Mouse (Mus musculus): ENCODE data around the gene Slc1a4. TPM values are rescaled to one million over a fixed set of nuclear protein-coding genes. Genes with fewer than 3 reads are reported as not detected.

Slc1a4 gene
- polyA plus RNA-seq, 1 experiment from 2014 or later, result 46.7 TPM

DNA sequence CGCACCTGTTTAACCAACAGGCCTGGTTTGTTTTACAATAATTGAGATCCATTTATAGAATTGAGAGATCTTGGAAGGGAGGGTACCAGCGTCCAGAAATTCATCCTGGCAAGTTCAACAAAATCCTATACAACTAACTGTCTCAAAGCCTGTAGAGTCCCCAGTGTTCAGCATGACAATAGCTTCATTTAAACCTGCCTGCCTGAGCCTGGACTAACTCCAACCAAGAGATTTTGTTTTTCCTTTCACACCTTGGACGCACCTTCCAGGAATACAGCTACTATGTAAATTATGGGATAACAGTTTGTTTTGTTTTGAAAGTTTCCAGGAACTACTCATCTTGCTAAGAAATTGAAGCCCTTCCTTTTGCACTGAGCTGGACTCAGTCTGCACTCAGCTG is 11.9 kb downstream of the Slc1a4 start:
- Histone ChIP-seq H3K4me2 (replicated peaks) (no peak overlapping the region), H3K9me3 (no peaks in the 10 kb centered on the region), H3K27me3 (no peaks in the 10 kb centered on the region), H3K4me3 (no peak overlapping the region), H3K27ac (replicated peaks) (no peak overlapping the region), H3K4me1 (peaks cover 7% of the 10 kb centered on the region; the same call in 1 of the 2 replicates), H3K9ac (replicated peaks) (no peak overlapping the region), H3K36me3 (no peaks in the 10 kb centered on the region)
- no peak for ATAC-seq (replicated peaks)
- 49% methylated on average over 3 of the region's 3 CpGs for WGBS

DNA sequence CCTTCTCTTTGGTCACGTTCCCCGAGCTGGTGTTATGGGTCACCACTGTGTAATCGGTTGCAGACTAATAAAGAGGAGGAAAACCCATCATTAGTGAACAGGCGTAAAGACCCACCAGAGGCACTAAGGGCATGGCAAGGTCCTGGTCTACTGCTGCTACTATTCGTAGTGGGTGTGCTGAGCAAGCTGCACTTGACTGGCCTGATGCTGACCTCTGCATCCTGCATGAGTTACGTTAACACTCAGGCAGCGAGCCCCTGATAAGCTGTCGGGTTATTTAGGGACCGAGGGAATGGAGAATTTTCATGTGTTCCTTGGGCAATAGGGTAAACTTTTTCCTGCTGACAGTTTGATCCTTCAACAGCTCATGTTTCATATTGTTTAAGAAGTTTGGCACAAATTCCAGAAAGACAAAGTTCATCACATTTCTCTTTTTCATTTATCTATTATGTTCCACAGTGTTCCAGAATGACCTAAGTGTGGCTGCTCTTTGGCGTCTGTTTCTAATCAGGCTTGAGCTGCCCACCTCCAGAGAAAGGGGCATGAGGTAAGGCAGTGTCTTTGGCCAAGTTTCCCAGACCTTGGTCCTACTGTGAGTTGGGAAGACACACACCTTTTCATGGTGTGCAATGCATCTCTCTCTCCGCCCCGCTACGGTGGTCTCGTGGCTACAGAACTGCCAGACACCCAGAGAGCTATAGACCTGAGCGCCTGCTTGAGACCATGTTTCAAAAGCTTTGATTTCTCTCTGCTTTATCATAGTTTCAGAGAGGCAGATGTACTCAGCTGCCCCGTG is 13.7 kb downstream of the Slc1a4 start:
- Histone ChIP-seq H3K9me3 (no peaks in the 10 kb centered on the region), H3K4me3 (no peak overlapping the region), H3K27me3 (no peaks in the 10 kb centered on the region), H3K4me2 (replicated peaks) (no peak overlapping the region), H3K4me1 (peaks cover 7% of the 10 kb centered on the region; the same call in 1 of the 2 replicates), H3K36me3 (no peaks in the 10 kb centered on the region), H3K9ac (replicated peaks) (no peak overlapping the region), H3K27ac (replicated peaks) (no peak overlapping the region)
- ATAC-seq (replicated peaks), result no peak
- WGBS, result 89% methylated on average over 16 of the region's 16 CpGs

DNA sequence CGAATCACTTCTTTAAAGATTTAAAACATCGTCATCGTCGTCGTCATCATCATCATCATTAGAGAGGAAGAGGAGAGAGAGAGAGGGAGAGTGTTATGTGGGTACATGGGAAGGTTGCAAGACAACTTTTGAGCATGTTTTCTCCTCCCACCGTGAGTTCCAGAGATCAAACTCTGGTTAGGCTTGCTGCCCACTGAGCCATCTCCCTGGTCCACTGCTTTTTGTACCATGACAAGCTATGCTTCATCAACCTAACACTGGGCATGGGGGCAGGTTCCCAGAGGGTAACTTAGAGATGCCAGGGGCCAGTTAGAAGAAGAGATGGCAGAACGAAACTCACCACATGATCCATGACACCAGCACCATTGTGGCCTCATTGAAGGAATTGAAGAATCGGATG is 18.9 kb downstream of the Slc1a4 start:
- peaks cover 12% of the 10 kb centered on the region for H3K36me3 ChIP-seq

DNA sequence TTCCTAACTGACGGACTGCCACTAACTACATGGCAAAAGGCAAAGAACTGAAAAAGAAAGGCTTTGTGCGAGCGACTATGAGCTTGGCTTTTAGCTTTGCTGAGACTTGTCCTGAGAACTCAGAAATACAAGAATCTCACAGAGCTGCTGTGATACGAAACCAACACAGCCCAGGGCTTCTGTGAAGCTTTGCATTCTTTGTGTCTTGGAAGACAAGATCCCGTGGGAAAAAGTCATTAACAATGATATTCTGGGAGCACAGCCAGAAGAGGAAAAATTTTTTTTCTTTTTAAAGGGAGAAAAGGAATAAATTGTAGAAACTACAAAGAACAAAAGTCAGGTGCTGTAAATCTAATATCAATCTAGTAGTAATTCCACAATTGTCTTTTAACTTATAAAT is 23.5 kb downstream of the Slc1a4 start:
- H3K4me3 ChIP-seq, result no peak overlapping the region
- no peak overlapping the region for H3K4me2 ChIP-seq (replicated peaks)
- WGBS, result 46% methylated on average over 5 of the region's 5 CpGs
- H3K27ac ChIP-seq (replicated peaks), result no peak overlapping the region
- peaks cover 50% of the 10 kb centered on the region for H3K36me3 ChIP-seq
- no peak for ATAC-seq (replicated peaks)
- H3K9ac ChIP-seq (replicated peaks), result no peak overlapping the region
- no peaks in the 10 kb centered on the region; the same call in 1 of the 2 replicates for H3K4me1 ChIP-seq
- H3K9me3 ChIP-seq, result no peaks in the 10 kb centered on the region
- no peaks in the 10 kb centered on the region for H3K27me3 ChIP-seq

More for the DNA sequence above, 18.9 kb downstream of the Slc1a4 start:
- no peak for ATAC-seq (replicated peaks)
- Histone ChIP-seq H3K9me3 (no peaks in the 10 kb centered on the region), H3K27me3 (no peaks in the 10 kb centered on the region), H3K4me2 (replicated peaks) (no peak overlapping the region), H3K4me3 (no peak overlapping the region), H3K27ac (replicated peaks) (no peak overlapping the region), H3K4me1 (no peaks in the 10 kb centered on the region; the same call in 1 of the 2 replicates), H3K9ac (replicated peaks) (no peak overlapping the region)
- WGBS, result 95% methylated on average over 8 of the region's 8 CpGs

DNA sequence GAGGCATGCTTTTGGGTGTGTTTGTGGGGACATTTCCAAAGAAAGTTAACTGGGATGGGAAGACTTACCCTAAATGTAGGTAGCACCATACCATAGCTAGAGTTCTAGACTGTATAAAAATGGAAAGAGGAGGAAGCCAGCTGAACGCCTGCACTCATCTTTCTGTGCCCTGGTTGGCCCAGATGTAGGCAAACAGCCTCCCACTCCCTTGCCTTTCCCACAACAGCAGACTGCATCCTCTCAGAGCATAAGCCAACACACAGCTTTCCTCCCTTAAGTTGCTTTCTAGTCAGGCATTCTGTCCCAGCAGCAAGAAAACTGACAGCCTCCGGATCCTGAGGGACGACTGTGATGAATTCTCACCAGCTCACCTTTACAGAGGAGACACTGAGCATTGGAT is 25.1 kb downstream of the Slc1a4 start:
- no peaks in the 10 kb centered on the region; the same call in 1 of the 2 replicates for H3K4me1 ChIP-seq
- H3K4me3 ChIP-seq, result no peak overlapping the region
- WGBS, result 94% methylated on average over 3 of the region's 3 CpGs
- no peak overlapping the region for H3K27ac ChIP-seq (replicated peaks)
- ATAC-seq (replicated peaks), result no peak
- H3K9ac ChIP-seq (replicated peaks), result no peak overlapping the region
- H3K4me2 ChIP-seq (replicated peaks), result no peak overlapping the region
- H3K27me3 ChIP-seq, result no peaks in the 10 kb centered on the region
- no peaks in the 10 kb centered on the region for H3K9me3 ChIP-seq
- peaks cover 60% of the 10 kb centered on the region for H3K36me3 ChIP-seq

DNA sequence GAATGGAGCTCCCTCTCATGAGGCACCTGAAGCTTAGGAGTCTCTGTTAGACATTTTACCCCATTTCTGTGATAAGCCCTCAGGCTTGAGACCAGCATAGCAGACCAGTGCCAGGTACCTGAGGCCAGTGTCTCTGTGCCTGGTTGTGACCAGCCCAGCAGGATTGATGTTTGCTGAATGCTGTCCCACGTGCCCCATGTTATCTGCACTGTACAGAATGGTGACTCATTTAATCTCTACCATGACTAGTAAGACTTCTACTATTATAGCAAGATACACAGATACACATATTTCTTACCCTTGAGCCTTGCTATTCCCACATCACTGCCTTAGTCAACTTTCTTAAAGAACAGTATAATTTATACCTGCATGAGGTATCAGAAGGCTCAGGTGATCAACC is 26.9 kb downstream of the Slc1a4 start:
- H3K27ac ChIP-seq (replicated peaks), result no peak overlapping the region
- ATAC-seq (replicated peaks), result no peak
- peaks cover 50% of the 10 kb centered on the region for H3K36me3 ChIP-seq
- 78% methylated on average over 1 of the region's 1 CpGs for WGBS
- H3K4me3 ChIP-seq, result no peak overlapping the region
- no peaks in the 10 kb centered on the region; the same call in 1 of the 2 replicates for H3K4me1 ChIP-seq
- H3K9me3 ChIP-seq, result no peaks in the 10 kb centered on the region
- H3K4me2 ChIP-seq (replicated peaks), result no peak overlapping the region
- H3K27me3 ChIP-seq, result no peaks in the 10 kb centered on the region
- no peak overlapping the region for H3K9ac ChIP-seq (replicated peaks)

DNA sequence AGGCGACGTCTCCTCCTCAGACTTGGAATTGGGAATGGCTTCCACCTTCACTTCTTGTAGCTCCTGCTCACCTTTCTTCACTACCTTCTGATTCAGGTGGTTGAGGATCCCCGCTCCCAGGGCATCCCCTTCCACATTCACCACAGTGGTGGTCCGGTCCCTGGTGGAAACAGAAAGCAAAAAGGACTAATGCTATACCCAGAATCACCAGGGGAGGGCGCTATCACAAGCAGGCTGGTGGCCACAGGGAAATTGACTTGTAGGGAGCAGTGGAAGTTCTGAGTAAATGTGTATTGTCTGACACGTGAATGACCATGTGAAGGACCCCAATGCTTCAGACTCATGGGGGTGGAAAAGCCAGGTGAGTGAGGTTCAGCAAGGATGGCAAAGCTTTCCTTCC is 28.2 kb downstream of the Slc1a4 start:
- 72% methylated on average over 6 of the region's 6 CpGs for WGBS
- no peak for ATAC-seq (replicated peaks)

DNA sequence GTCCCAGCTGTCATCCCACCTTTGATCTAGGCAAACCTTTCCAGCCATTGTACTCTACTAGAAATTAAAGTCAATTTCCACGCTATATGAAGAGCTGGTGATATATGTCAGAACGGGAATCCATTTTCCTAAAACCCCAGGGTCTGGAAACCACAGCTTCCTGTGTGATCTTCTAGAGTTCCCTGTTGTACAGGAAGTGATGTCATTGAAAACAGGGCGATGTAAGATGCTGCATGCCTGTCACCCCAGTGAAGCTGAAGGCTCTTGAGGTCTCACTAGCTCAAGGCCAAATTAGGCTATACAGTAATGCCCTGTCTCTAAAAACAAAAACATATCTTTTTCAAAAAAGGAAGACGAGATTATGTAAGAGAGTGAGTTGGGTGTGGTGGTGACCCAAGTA is 31.2 kb downstream of the Slc1a4 start:
- H3K9ac ChIP-seq (replicated peaks), result no peak overlapping the region
- H3K27ac ChIP-seq (replicated peaks), result no peak overlapping the region
- no peaks in the 10 kb centered on the region for H3K9me3 ChIP-seq
- WGBS, result 91% methylated on average over 4 of the region's 4 CpGs
- no peak for ATAC-seq (replicated peaks)
- H3K4me1 ChIP-seq, result no peaks in the 10 kb centered on the region
- peaks cover 30% of the 10 kb centered on the region for H3K36me3 ChIP-seq
- no peaks in the 10 kb centered on the region for H3K27me3 ChIP-seq
- no peak overlapping the region for H3K4me2 ChIP-seq (replicated peaks)
- H3K4me3 ChIP-seq, result no peak overlapping the region

More for the DNA sequence above, 28.2 kb downstream of the Slc1a4 start:
- no peaks in the 10 kb centered on the region for H3K27me3 ChIP-seq
- no peak overlapping the region for H3K4me3 ChIP-seq
- peaks cover 50% of the 10 kb centered on the region for H3K36me3 ChIP-seq
- H3K4me1 ChIP-seq, result no peaks in the 10 kb centered on the region
- H3K4me2 ChIP-seq (replicated peaks), result no peak overlapping the region
- H3K27ac ChIP-seq (replicated peaks), result no peak overlapping the region
- H3K9me3 ChIP-seq, result no peaks in the 10 kb centered on the region
- no peak overlapping the region for H3K9ac ChIP-seq (replicated peaks)

DNA sequence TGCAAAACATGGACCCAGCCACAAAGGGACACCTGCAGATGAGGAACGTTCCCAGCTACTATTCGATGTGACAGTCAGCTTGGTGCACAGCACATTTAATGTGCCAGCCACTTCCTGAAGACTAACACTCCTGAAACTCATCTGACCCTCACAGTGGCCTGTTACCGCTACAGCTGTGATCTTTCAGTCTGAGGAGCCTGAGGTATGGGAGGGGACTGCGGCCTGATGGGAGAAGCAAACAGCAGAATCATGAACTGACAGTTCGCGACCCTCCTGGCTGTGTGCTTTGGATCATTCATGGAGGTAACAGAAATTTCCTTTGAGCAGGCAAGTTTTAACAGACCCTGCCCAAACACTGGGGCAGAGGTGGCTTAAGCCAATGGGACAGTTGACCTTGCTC is 31.7 kb downstream of the Slc1a4 start:
- no peaks in the 10 kb centered on the region for H3K9me3 ChIP-seq
- no peaks in the 10 kb centered on the region for H3K27me3 ChIP-seq
- no peaks in the 10 kb centered on the region for H3K4me1 ChIP-seq
- H3K27ac ChIP-seq (replicated peaks), result no peak overlapping the region
- H3K36me3 ChIP-seq, result peaks cover 26% of the 10 kb centered on the region
- 89% methylated on average over 6 of the region's 6 CpGs for WGBS
- H3K4me3 ChIP-seq, result no peak overlapping the region
- H3K9ac ChIP-seq (replicated peaks), result no peak overlapping the region
- H3K4me2 ChIP-seq (replicated peaks), result no peak overlapping the region
- ATAC-seq (replicated peaks), result no peak

DNA sequence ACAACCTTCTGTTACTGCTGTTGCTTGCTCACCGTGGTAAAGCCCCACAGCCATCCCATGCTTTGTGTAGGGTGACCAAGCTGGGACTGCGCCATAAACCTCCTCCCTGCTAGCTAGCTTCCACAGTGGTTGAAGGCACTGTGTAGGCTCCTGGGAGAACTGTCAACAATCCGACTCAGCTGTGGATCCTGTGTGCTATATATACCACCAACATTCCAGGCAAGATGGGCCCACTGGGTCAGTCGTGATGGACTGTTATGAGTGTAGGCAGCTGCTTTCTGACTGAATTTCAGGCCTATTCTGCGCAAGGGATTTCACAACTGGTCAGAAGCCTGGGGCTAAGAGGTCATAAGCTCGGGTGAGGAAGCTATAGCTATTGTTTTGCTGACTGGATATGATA is 32.6 kb downstream of the Slc1a4 start:
- Histone ChIP-seq H3K9ac (replicated peaks) (no peak overlapping the region), H3K9me3 (no peaks in the 10 kb centered on the region), H3K36me3 (peaks cover 19% of the 10 kb centered on the region), H3K4me2 (replicated peaks) (no peak overlapping the region), H3K4me3 (no peak overlapping the region), H3K27ac (replicated peaks) (no peak overlapping the region), H3K27me3 (no peaks in the 10 kb centered on the region), H3K4me1 (no peaks in the 10 kb centered on the region)
- no peak for ATAC-seq (replicated peaks)
- 88% methylated on average over 6 of the region's 6 CpGs for WGBS

DNA sequence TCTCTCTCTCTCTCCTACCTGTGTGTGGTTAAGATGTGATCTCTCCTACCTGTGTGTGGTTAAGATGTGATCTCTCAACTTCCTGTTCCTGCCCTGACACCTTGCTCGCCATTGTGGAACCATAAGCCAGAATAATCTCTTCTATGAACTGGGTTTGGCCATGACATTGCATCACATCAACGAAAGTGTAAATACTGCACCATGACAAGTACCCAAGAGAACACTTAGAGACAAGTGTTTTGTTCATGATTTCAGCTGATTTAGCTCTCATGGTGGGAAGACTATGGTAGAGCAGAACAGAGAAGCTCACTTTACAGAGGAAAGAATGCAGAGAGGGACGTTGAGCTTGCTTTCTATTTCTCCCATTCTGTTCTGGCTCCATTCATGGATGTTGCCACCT is 48.0 kb downstream of the Slc1a4 start:
- WGBS, result 87% methylated on average over 3 of the region's 3 CpGs
- Histone ChIP-seq H3K27ac (replicated peaks) (no peak overlapping the region), H3K4me3 (no peak overlapping the region), H3K9me3 (no peaks in the 10 kb centered on the region), H3K9ac (replicated peaks) (no peak overlapping the region), H3K4me1 (no peaks in the 10 kb centered on the region), H3K4me2 (replicated peaks) (no peak overlapping the region), H3K36me3 (no peaks in the 10 kb centered on the region), H3K27me3 (no peaks in the 10 kb centered on the region)
- no peak for ATAC-seq (replicated peaks)

DNA sequence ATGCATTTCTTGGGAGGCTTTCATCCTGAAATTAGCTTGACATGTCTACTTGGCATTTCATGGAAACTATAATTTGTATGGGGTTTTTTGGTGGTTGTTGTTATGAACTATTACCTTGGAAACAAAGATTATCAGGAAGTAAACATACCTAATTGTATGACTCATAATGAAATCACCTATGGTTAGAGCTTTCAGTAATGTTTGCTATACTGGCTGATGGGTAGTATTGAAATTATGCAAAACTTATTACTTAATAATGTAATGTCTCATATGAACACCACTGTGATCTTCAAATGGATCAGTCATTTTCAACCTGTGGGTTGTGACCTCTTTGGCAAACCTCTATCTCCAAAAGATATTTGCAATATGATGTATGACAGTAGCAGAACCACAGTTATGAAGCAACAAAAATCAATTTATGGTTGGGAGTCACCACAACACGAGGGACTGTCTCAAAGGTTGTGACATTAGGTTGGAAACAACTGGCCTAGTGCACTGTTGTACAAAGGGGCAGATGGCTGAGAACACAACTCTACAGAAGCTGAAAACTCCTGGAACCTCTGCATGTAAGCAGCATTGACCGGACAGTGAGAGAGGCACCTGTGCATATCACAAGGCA is 49.8 kb downstream of the Slc1a4 start:
- H3K4me1 ChIP-seq, result no peaks in the 10 kb centered on the region
- H3K27ac ChIP-seq (replicated peaks), result no peak overlapping the region
- no peaks in the 10 kb centered on the region for H3K27me3 ChIP-seq
- no peak for ATAC-seq (replicated peaks)
- H3K9ac ChIP-seq (replicated peaks), result no peak overlapping the region
- no peak overlapping the region for H3K4me2 ChIP-seq (replicated peaks)
- H3K9me3 ChIP-seq, result no peaks in the 10 kb centered on the region
- WGBS, result 87% methylated on average over 2 of the region's 2 CpGs
- H3K36me3 ChIP-seq, result no peaks in the 10 kb centered on the region
- no peak overlapping the region for H3K4me3 ChIP-seq
